In genomic region chr2:173171956-173172355, GRCm38 (mm10) we compare ENCODE assay signal across 7 mouse cellular contexts. TPM values are rescaled to one million over a fixed set of nuclear protein-coding genes. Genes with fewer than 3 reads are reported as not detected.
DNase-seq lines count a peak whose midpoint lies in the region; ATAC-seq and TF ChIP-seq lines count a peak whose summit lies in the region.

No protein-coding gene starts in this region.

- WGBS in lung, embryonic 14.5 days: 55% methylated on average over 5 of the region's 5 CpGs
- 47% methylated on average over 5 of the region's 5 CpGs for WGBS in hindbrain, embryonic 13.5 days
- 35% methylated on average over 5 of the region's 5 CpGs for WGBS in limb, embryonic 13.5 days
- 42% methylated on average over 5 of the region's 5 CpGs for WGBS in stomach, embryonic 14.5 days

- H3K9me3 ChIP-seq in lung, embryonic 14.5 days (ENCODE audit: low read depth, low read length): no peaks in the 10 kb centered on the region
- H3K9me3 ChIP-seq in hindbrain, embryonic 13.5 days: no peaks in the 10 kb centered on the region
- H3K9me3 ChIP-seq in limb, embryonic 13.5 days: no peaks in the 10 kb centered on the region
- H3K9me3 ChIP-seq in stomach, embryonic 14.5 days (ENCODE audit: control insufficient read depth, low read depth, low read length): no peaks in the 10 kb centered on the region

- peaks cover 35% of the 10 kb centered on the region for H3K27me3 ChIP-seq in lung, embryonic 14.5 days (ENCODE audit: insufficient read depth, low read length)
- H3K27me3 ChIP-seq in hindbrain, embryonic 13.5 days: no peaks in the 10 kb centered on the region
- H3K27me3 ChIP-seq in limb, embryonic 13.5 days: peaks cover 15% of the 10 kb centered on the region
- H3K27me3 ChIP-seq in stomach, embryonic 14.5 days (ENCODE audit: control insufficient read depth, insufficient read depth, low read length): no peaks in the 10 kb centered on the region

- H3K36me3 ChIP-seq in lung, embryonic 14.5 days (ENCODE audit: insufficient read depth): no peaks in the 10 kb centered on the region
- H3K36me3 ChIP-seq in hindbrain, embryonic 13.5 days: no peaks in the 10 kb centered on the region
- H3K36me3 ChIP-seq in limb, embryonic 13.5 days: no peaks in the 10 kb centered on the region
- no peaks in the 10 kb centered on the region for H3K36me3 ChIP-seq in stomach, embryonic 14.5 days (ENCODE audit: control insufficient read depth, insufficient read depth, low read length)

- H3K4me3 ChIP-seq in lung, embryonic 14.5 days (ENCODE audit: low read depth, low read length): no peak overlapping the region
- no peak overlapping the region for H3K4me3 ChIP-seq in hindbrain, embryonic 13.5 days
- H3K4me3 ChIP-seq in limb, embryonic 13.5 days: peak overlapping the region; percentile 27; the same call in 1 of the 2 replicates
- no peak overlapping the region for H3K4me3 ChIP-seq in stomach, embryonic 14.5 days (ENCODE audit: low read depth, low read length)

- H3K4me2 ChIP-seq in lung, embryonic 14.5 days: peak overlapping the region; percentile 57
- peak overlapping the region; percentile 50 for H3K4me2 ChIP-seq in hindbrain, embryonic 13.5 days
- H3K4me2 ChIP-seq in limb, embryonic 13.5 days (replicated peaks): peak overlapping the region; percentile 61
- peak overlapping the region; percentile 42 for H3K4me2 ChIP-seq in stomach, embryonic 14.5 days (replicated peaks; ENCODE audit: low read depth, low read length)

- peaks cover 9% of the 10 kb centered on the region for H3K4me1 ChIP-seq in lung, embryonic 14.5 days (ENCODE audit: insufficient read depth)
- peaks cover 69% of the 10 kb centered on the region for H3K4me1 ChIP-seq in hindbrain, embryonic 13.5 days (replicated peaks)
- H3K4me1 ChIP-seq in limb, embryonic 13.5 days: peaks cover 55% of the 10 kb centered on the region
- peaks cover 24% of the 10 kb centered on the region for H3K4me1 ChIP-seq in stomach, embryonic 14.5 days (ENCODE audit: control insufficient read depth, insufficient read depth, low read length)

- DNase-seq in lung, embryonic 14.5 days: no peak
- no peak for DNase-seq in lung, adult 18-20 months
- DNase-seq in urinary bladder, adult 18-20 months (ENCODE audit: low spot score in 2 of 2): no peak

- no peak for ATAC-seq in lung, embryonic 14.5 days (ENCODE audit: insufficient read depth)
- ATAC-seq in hindbrain, embryonic 13.5 days (ENCODE audit: low FRiP score): 0 out of 2 replicates have a peak, but pooled peaks have one; percentile 3
- ATAC-seq in limb, embryonic 13.5 days (ENCODE audit: low FRiP score, low read depth): no peak
- no peak for ATAC-seq in stomach, embryonic 14.5 days (ENCODE audit: insufficient number of reproducible peaks, insufficient read depth, low FRiP score, low read depth)
- no peak for ATAC-seq in erythroid progenitor cell, adult 5-6 weeks (replicated peaks; ENCODE audit: low FRiP score, poor library complexity, severe bottlenecking)

- H3K27ac ChIP-seq in lung, embryonic 14.5 days (ENCODE audit: low read depth): no peak overlapping the region
- peak overlapping the region; percentile 93 for H3K27ac ChIP-seq in hindbrain, embryonic 13.5 days
- H3K27ac ChIP-seq in limb, embryonic 13.5 days: peak overlapping the region; percentile 97
- H3K27ac ChIP-seq in stomach, embryonic 14.5 days (ENCODE audit: low read length): peak overlapping the region; percentile 49; the same call in 1 of the 2 replicates

- no peak for TF ChIP-seq CTCF in lung, embryonic 14.5 days (IDR thresholded peaks at IDR 0.05; ENCODE audit: low read depth)

- H3K9ac ChIP-seq in lung, embryonic 14.5 days: no peak overlapping the region
- H3K9ac ChIP-seq in hindbrain, embryonic 13.5 days: peak overlapping the region; percentile 51
- H3K9ac ChIP-seq in limb, embryonic 13.5 days: no peak overlapping the region; the same call in 1 of the 2 replicates
- H3K9ac ChIP-seq in stomach, embryonic 14.5 days (replicated peaks; ENCODE audit: low read depth, low read length): no peak overlapping the region

RNA-seq across cellular contexts. Expression of gene Pck1, which starts 19.1 kb away (rescaled TPM):
- polyA plus RNA-seq in lung, embryonic 14.5 days (2014; fragmentation: Nextera tagmentation; extraction: Ambion mirVana): not detected in 2 replicates
- not detected in 2 replicates for polyA plus RNA-seq in hindbrain, embryonic 13.5 days (2015; fragmentation: Nextera tagmentation; extraction: Ambion mirVana)
- polyA plus RNA-seq in limb, embryonic 13.5 days (2015; fragmentation: Nextera tagmentation; extraction: Ambion mirVana): not detected in 2 replicates
- polyA plus RNA-seq in stomach, embryonic 14.5 days (2014; fragmentation: Nextera tagmentation; extraction: Ambion mirVana): 0.21 and 0.23 TPM in 2 replicates
- total RNA-seq in erythroid progenitor cell, adult 5-6 weeks (2015; ENCODE audit: low replicate concordance): 2.9 TPM in 1 of 2 replicates, not detected in the other
- 0.26 and 1.9 TPM in 2 replicates for total RNA-seq in erythroid progenitor cell, adult 5-6 weeks (2017; ENCODE audit: low replicate concordance)

RNA-seq across cellular contexts. Expression of gene Zbp1, which starts 46.8 kb away (rescaled TPM):
- polyA plus RNA-seq in lung, embryonic 14.5 days (2014; fragmentation: Nextera tagmentation; extraction: Ambion mirVana): 0.34 and 0.41 TPM in 2 replicates
- 0.16 and 0.29 TPM in 2 replicates for polyA plus RNA-seq in hindbrain, embryonic 13.5 days (2015; fragmentation: Nextera tagmentation; extraction: Ambion mirVana)
- 0.43 and 0.45 TPM in 2 replicates for polyA plus RNA-seq in limb, embryonic 13.5 days (2015; fragmentation: Nextera tagmentation; extraction: Ambion mirVana)
- polyA plus RNA-seq in stomach, embryonic 14.5 days (2014; fragmentation: Nextera tagmentation; extraction: Ambion mirVana): 0.91 TPM in 1 of 2 replicates, not detected in the other
- total RNA-seq in erythroid progenitor cell, adult 5-6 weeks (2015; ENCODE audit: low replicate concordance): 2.2 TPM in 1 of 2 replicates, not detected in the other
- total RNA-seq in erythroid progenitor cell, adult 5-6 weeks (2017; ENCODE audit: low replicate concordance): 1.2 and 9.6 TPM in 2 replicates

RNA-seq across cellular contexts. Expression of gene Ctcfl, which starts 52.6 kb away (rescaled TPM):
- 0.05 and 0.07 TPM in 2 replicates for polyA plus RNA-seq in lung, embryonic 14.5 days (2014; fragmentation: Nextera tagmentation; extraction: Ambion mirVana)
- polyA plus RNA-seq in hindbrain, embryonic 13.5 days (2015; fragmentation: Nextera tagmentation; extraction: Ambion mirVana): 0.05 and 0.08 TPM in 2 replicates
- 0.13 and 0.15 TPM in 2 replicates for polyA plus RNA-seq in limb, embryonic 13.5 days (2015; fragmentation: Nextera tagmentation; extraction: Ambion mirVana)
- polyA plus RNA-seq in stomach, embryonic 14.5 days (2014; fragmentation: Nextera tagmentation; extraction: Ambion mirVana): 0.14 and 0.17 TPM in 2 replicates
- total RNA-seq in erythroid progenitor cell, adult 5-6 weeks (2015; ENCODE audit: low replicate concordance): not detected in 2 replicates
- not detected in 2 replicates for total RNA-seq in erythroid progenitor cell, adult 5-6 weeks (2017; ENCODE audit: low replicate concordance)
